Mouse (Mus musculus) limb, embryonic 11.5 days (tissue): Measurements from ENCODE around the gene Adra2c. TPM values are rescaled to one million over a fixed set of nuclear protein-coding genes. Genes with fewer than 3 reads are reported as not detected.

Experiments used
- ATAC-seq: fragments of 200-750 bp; cut with Nextera tagmentation; 2 replicates; pipeline ENCODE4 v1.8.0; 2017; ENCODE audit warnings: low read depth; ENCODE audit not compliant: insufficient number of reproducible peaks, low FRiP score, low TSS enrichment
- DNase-seq: peaks from one replicate; pipeline ENCODE4 v3.0.0-alpha.2; 2015; ENCODE audit warnings: low spot score
- H3K27ac ChIP-seq: fragments of 300-500 bp; sonication (generic); replicated peaks from 2 replicates; pipeline ENCODE4 v1.5.1; 2014; ENCODE audit warnings: low read depth, mild to moderate bottlenecking, low read length
- H3K27me3 ChIP-seq: fragments of 300-500 bp; sonication (generic); 2 replicates; pipeline ENCODE4 v1.6.1; 2014; ENCODE audit warnings: mild to moderate bottlenecking, low read length, mixed read lengths; ENCODE audit not compliant: control insufficient read depth, insufficient read depth
- H3K36me3 ChIP-seq: fragments of 300-500 bp; sonication (generic); 2 replicates; pipeline ENCODE4 v1.6.1; 2014; ENCODE audit warnings: mild to moderate bottlenecking, low read length, moderate library complexity, mixed read lengths; ENCODE audit not compliant: control insufficient read depth, insufficient read depth
- H3K4me1 ChIP-seq: fragments of 300-500 bp; sonication (generic); 2 replicates; pipeline ENCODE4 v1.6.1; 2014; ENCODE audit warnings: low read length, mixed read lengths; ENCODE audit not compliant: control insufficient read depth, insufficient read depth
- H3K4me2 ChIP-seq: fragments of 300-500 bp; sonication (generic); 2 replicates; pipeline ENCODE4 v1.6.1; 2014; ENCODE audit warnings: low read depth, mild to moderate bottlenecking, moderate library complexity; ENCODE audit not compliant: severe bottlenecking
- H3K4me3 ChIP-seq: fragments of 300-500 bp; sonication (generic); 2 replicates; pipeline ENCODE4 v1.5.1; 2014; ENCODE audit warnings: low read depth, low read length
- H3K9ac ChIP-seq: fragments of 300-500 bp; sonication (generic); 2 replicates; pipeline ENCODE4 v1.6.1; 2014; ENCODE audit warnings: mild to moderate bottlenecking, low read length
- H3K9me3 ChIP-seq: fragments of 300-500 bp; sonication (generic); 2 replicates; pipeline ENCODE4 v1.6.1; 2016; ENCODE audit warnings: low read length; ENCODE audit not compliant: control insufficient read depth
- WGBS: fragments of 180-500 bp; shearing (Covaris S2); extraction: QIAGEN DNeasy Blood & Tissue Kit; methylation state at CpG from one replicate; pipeline ENCODE4 v1.1.7; 2014; 5-methylcytosine and 5-hydroxymethylcytosine counted together
- polyA plus RNA-seq: library from polyadenylated mRNA; unstranded; fragments of >200 nt; fragmentation: Nextera tagmentation; extraction: Ambion mirVana; gene quantifications from 2 replicates; pipeline ENCODE4 v1.2.1, GENCODE M21; 2014

The Adra2c gene
- polyA plus RNA-seq, 1 experiment from 2014 or later: not detected

- Histone ChIP-seq H3K4me3 (no peak overlapping the region), H3K27me3 (peaks cover 21% of the 10 kb centered on the region), H3K9me3 (no peaks in the 10 kb centered on the region), H3K9ac (no peak overlapping the region), H3K4me2 (no peak overlapping the region), H3K27ac (no peak overlapping the region), H3K4me1 (no peaks in the 10 kb centered on the region), H3K36me3 (no peaks in the 10 kb centered on the region)
- ATAC-seq (no peak), DNase-seq (no peak)
- WGBS: 71% methylated on average over 5 of the region's 5 CpGs
These were observed 8.1 kb downstream of the Adra2c start for GRCm38 (mm10) chr5:35286190-35286589.

- no peaks in the 10 kb centered on the region for H3K27me3 ChIP-seq
- no peak overlapping the region for H3K27ac ChIP-seq
- no peak for ATAC-seq
- H3K9me3 ChIP-seq: no peaks in the 10 kb centered on the region
- DNase-seq: peak; percentile 82
- 24% methylated on average over 3 of the region's 3 CpGs for WGBS
- H3K4me3 ChIP-seq: no peak overlapping the region
- no peak overlapping the region for H3K4me2 ChIP-seq
- no peaks in the 10 kb centered on the region for H3K36me3 ChIP-seq
- H3K4me1 ChIP-seq: no peaks in the 10 kb centered on the region
- H3K9ac ChIP-seq: no peak overlapping the region
These were observed 21.5 kb downstream of the Adra2c start for GRCm38 (mm10) chr5:35299621-35300020.

DNA sequence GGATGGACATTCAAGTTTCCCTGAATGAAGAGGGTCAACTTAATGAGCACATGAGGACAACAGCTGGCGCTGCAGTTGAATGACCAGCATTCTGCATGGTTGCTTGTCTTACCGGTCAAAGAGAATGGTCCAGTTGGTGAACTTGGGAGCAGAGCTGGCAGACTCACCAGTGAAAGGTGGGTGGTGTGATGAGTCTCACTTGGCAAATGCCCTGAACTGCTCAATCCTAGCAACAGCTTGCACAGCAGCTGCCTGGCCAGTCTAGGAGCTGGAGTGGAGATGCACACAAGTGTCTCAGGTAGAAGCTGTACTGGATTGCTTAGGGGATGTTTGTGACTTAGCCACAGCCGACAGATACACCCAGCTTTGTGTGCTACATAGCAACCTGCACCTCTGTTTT lies 26.1 kb downstream of the Adra2c start:
- Histone ChIP-seq H3K27me3 (no peaks in the 10 kb centered on the region), H3K27ac (no peak overlapping the region)

DNA sequence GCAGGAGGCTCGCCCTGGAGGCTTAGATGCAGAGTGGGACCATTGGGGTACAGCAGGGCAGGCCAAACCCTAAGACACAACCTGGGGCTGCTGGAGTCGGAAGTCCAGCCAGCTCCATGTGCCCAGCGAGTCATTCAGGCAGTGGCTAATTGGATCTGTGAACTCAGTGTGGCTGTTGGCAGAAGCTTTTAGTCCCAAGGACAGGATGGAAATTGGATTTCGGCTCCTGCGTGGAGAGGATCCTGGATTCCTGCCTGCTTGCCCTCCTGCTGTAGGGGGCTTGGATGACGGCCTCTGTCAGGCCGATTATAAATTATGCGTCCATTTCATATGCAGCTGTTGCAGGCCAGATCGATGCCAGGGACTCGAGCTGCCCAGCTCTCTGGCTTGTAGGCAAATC lies 27.2 kb downstream of the Adra2c start:
- ATAC-seq (no peak), DNase-seq (no peak)
- WGBS: 77% methylated on average over 10 of the region's 10 CpGs
- no peak overlapping the region for H3K27ac ChIP-seq
- no peaks in the 10 kb centered on the region for H3K36me3 ChIP-seq
- H3K4me1 ChIP-seq: no peaks in the 10 kb centered on the region
- H3K4me3 ChIP-seq: no peak overlapping the region
- H3K9me3 ChIP-seq: no peaks in the 10 kb centered on the region
- H3K9ac ChIP-seq: no peak overlapping the region
- H3K27me3 ChIP-seq: no peaks in the 10 kb centered on the region
- no peak overlapping the region for H3K4me2 ChIP-seq

More for the DNA sequence above, 26.1 kb downstream of the Adra2c start:
- ATAC-seq (no peak), DNase-seq (no peak)
- Histone ChIP-seq H3K36me3 (no peaks in the 10 kb centered on the region), H3K4me2 (no peak overlapping the region), H3K4me1 (no peaks in the 10 kb centered on the region), H3K9ac (no peak overlapping the region), H3K4me3 (no peak overlapping the region), H3K9me3 (no peaks in the 10 kb centered on the region)
- 91% methylated on average over 3 of the region's 3 CpGs for WGBS

DNA sequence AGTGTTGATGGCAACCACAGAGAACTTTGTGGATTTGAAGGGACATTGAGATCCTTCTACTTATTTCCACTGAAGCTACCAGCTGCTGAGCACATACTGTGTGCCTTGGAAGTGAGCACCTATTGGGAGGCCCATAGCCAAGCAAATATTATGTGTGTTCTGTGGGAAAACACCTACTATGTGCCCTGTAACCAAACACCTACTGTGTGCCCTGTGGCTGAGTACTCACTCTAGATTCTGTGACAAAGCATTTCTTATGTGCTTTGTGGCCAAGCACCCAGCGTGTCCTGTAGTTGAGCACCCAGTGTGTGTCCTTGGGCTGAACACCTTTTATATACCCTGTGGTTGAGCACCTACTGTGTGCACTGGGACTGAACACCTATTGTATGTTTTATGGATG lies 28.6 kb downstream of the Adra2c start:
- H3K9me3 ChIP-seq: no peaks in the 10 kb centered on the region
- no peak overlapping the region for H3K4me3 ChIP-seq
- H3K4me1 ChIP-seq: no peaks in the 10 kb centered on the region
- no peaks in the 10 kb centered on the region for H3K27me3 ChIP-seq
- H3K9ac ChIP-seq: no peak overlapping the region
- no peak for ATAC-seq
- DNase-seq: no peak
- WGBS: 88% methylated on average over 1 of the region's 1 CpGs
- H3K4me2 ChIP-seq: no peak overlapping the region
- no peak overlapping the region for H3K27ac ChIP-seq
- no peaks in the 10 kb centered on the region for H3K36me3 ChIP-seq

GRCm38 (mm10) chr5:35309853-35310252 lies 31.7 kb downstream of the Adra2c start:
- DNase-seq (no peak), ATAC-seq (no peak)
- Histone ChIP-seq H3K36me3 (no peaks in the 10 kb centered on the region), H3K27ac (no peak overlapping the region), H3K4me3 (no peak overlapping the region), H3K4me2 (no peak overlapping the region), H3K4me1 (peaks cover 5% of the 10 kb centered on the region), H3K27me3 (peaks cover 25% of the 10 kb centered on the region), H3K9me3 (no peaks in the 10 kb centered on the region), H3K9ac (no peak overlapping the region)
- WGBS: 51% methylated on average over 7 of the region's 7 CpGs

DNA sequence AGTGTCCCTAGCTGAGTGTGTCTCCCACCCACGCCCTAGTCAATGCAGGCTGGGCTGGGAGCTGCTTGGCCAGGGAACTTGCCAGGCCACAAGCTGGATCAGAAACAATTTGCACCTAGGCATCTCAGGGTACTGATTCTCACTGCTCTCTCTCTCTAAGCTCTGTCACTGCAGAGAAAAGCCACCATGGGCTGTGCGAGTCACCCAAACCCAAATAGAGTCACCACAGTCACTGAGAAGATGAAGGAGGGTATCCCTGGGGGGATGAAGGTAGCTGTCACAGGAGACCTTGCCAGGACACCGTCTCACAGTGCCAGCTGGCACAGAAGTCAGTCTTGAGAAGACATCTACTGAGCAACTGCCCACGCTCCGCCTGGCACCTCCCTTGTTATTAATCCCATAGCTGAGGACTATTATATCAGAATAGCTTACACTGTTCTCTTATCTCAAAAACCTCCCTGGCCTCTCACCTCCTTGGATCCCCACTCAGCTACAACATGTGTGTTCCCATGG lies 33.7 kb downstream of the Adra2c start:
- Histone ChIP-seq H3K9me3 (no peaks in the 10 kb centered on the region), H3K9ac (no peak overlapping the region), H3K27ac (no peak overlapping the region), H3K27me3 (peaks cover 30% of the 10 kb centered on the region), H3K4me3 (no peak overlapping the region), H3K4me1 (peaks cover 5% of the 10 kb centered on the region), H3K36me3 (no peaks in the 10 kb centered on the region), H3K4me2 (no peak overlapping the region)
- no peak for DNase-seq
- WGBS: 89% methylated on average over 5 of the region's 5 CpGs
- no peak for ATAC-seq

DNA sequence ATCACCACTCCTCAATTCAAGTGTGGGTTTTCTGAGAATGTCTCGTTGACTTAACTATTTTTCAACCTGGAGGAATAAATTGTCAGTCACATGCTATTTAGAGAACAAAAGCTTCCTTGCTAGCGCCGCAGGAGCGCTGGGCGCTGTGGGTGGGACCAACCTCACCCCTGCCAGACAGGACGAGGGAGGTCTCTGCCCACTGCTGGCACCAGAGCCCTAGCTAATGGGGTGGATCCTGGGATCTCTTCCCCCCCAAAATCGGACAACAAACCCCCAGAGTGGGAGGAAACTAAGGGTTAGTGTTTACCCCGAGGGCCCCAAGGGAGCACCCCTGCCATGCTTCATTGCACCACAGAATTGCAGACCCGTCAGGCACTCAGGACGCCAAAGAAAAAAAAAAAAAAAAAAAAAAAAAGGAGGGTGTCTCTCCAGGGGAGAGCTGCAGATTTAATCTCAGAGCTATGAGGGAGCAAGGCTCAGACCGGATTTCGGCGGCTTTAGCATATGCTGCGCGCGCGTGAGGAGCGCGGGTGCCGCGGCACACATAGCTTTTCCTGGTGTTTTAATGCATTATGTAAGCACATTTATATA lies 35.2 kb downstream of the Adra2c start:
- DNase-seq (peak; percentile 23), ATAC-seq (no peak)
- no peaks in the 10 kb centered on the region for H3K36me3 ChIP-seq
- H3K4me3 ChIP-seq: 0 out of 2 replicates have a peak overlapping the region, but pooled peaks have one; percentile 5
- H3K9ac ChIP-seq: no peak overlapping the region
- H3K4me2 ChIP-seq: peak overlapping the region; percentile 17; the same call in 1 of the 2 replicates
- H3K9me3 ChIP-seq: no peaks in the 10 kb centered on the region
- H3K27me3 ChIP-seq: peaks cover 30% of the 10 kb centered on the region
- H3K4me1 ChIP-seq: peaks cover 5% of the 10 kb centered on the region
- no peak overlapping the region for H3K27ac ChIP-seq
- WGBS: 2% methylated on average over 21 of the region's 21 CpGs
